Mouse (Mus musculus) embryonic facial prominence, embryonic 11.5 days (tissue): ENCODE results near the gene Ciita. TPM values are rescaled to one million over a fixed set of nuclear protein-coding genes. Genes with fewer than 3 reads are reported as not detected.

Source experiments
- ATAC-seq: fragments of 200-750 bp; cut with Nextera tagmentation; replicated peaks from 2 replicates; pipeline ENCODE4 v1.8.0; 2017; ENCODE audit warnings: low read depth; ENCODE audit not compliant: insufficient number of reproducible peaks, low FRiP score, low TSS enrichment
- DNase-seq: peaks from one replicate; pipeline ENCODE4 v3.0.0-alpha.2; 2015; ENCODE audit warnings: low spot score
- H3K27ac ChIP-seq: fragments of 300-500 bp; sonication (generic); replicated peaks from 2 replicates; pipeline ENCODE4 v1.5.1; 2014; ENCODE audit warnings: mild to moderate bottlenecking, low read depth, low read length, control low read depth
- H3K27me3 ChIP-seq: fragments of 300-500 bp; sonication (generic); 2 replicates; pipeline ENCODE4 v1.6.1; 2014; ENCODE audit warnings: mild to moderate bottlenecking, low read length, moderate library complexity, mixed read lengths; ENCODE audit not compliant: control insufficient read depth, insufficient read depth
- H3K36me3 ChIP-seq: fragments of 300-500 bp; sonication (generic); replicated peaks from 2 replicates; pipeline ENCODE4 v1.6.1; 2014; ENCODE audit warnings: low read depth, mild to moderate bottlenecking, low read length, moderate library complexity, mixed read lengths; ENCODE audit not compliant: control insufficient read depth, insufficient read depth
- H3K4me1 ChIP-seq: fragments of 300-500 bp; sonication (generic); 2 replicates; pipeline ENCODE4 v1.6.1; 2014; ENCODE audit warnings: low read length, mixed read lengths; ENCODE audit not compliant: control insufficient read depth, insufficient read depth
- H3K4me2 ChIP-seq: fragments of 300-500 bp; sonication (generic); 2 replicates; pipeline ENCODE4 v1.6.1; 2014; ENCODE audit warnings: low read depth, mild to moderate bottlenecking, control low read depth, low read length, moderate library complexity
- H3K4me3 ChIP-seq: fragments of 300-500 bp; sonication (generic); 2 replicates; pipeline ENCODE4 v1.5.1; 2014; ENCODE audit warnings: low read depth, low read length, control low read depth
- H3K9ac ChIP-seq: fragments of 300-500 bp; sonication (generic); replicated peaks from 2 replicates; pipeline ENCODE4 v1.6.1; 2014; ENCODE audit warnings: mild to moderate bottlenecking, control low read depth, low read length
- H3K9me3 ChIP-seq: fragments of 300-500 bp; sonication (generic); replicated peaks from 2 replicates; pipeline ENCODE4 v1.6.1; 2016; ENCODE audit warnings: mild to moderate bottlenecking, low read length, inconsistent platforms, mixed read lengths; ENCODE audit not compliant: control insufficient read depth
- WGBS: fragments of 180-500 bp; shearing (Covaris S2); extraction: QIAGEN DNeasy Blood & Tissue Kit; methylation state at CpG from one replicate; pipeline ENCODE4 v1.1.7; 2014; 5-methylcytosine and 5-hydroxymethylcytosine counted together
- polyA plus RNA-seq: library from polyadenylated mRNA; unstranded; fragments of >200 nt; fragmentation: Nextera tagmentation; extraction: Ambion mirVana; gene quantifications from 2 replicates; pipeline ENCODE4 v1.2.1, GENCODE M21; 2014

The Ciita gene
- 0.13 and 0.14 TPM in 2 replicates for polyA plus RNA-seq

- ATAC-seq (no peak), DNase-seq (no peak)
- Histone ChIP-seq H3K4me2 (no peak within 1 kb of the TSS), H3K27ac (no peak within 1 kb of the TSS), H3K4me1 (no peaks in the 10 kb centered on the region), H3K27me3 (no peaks in the 10 kb centered on the region), H3K4me3 (no peak within 1 kb of the TSS), H3K9me3 (no peaks in the 10 kb centered on the region), H3K36me3 (no peaks in the 10 kb centered on the region), H3K9ac (no peak within 1 kb of the TSS)
- 78% methylated on average over 5 of the region's 5 CpGs for WGBS
Measured at GRCm38 (mm10) chr16:10479857-10480256, at the start of gene Ciita. Gene Ciita, plus strand, starts transcription at chr16:10480059.

DNA sequence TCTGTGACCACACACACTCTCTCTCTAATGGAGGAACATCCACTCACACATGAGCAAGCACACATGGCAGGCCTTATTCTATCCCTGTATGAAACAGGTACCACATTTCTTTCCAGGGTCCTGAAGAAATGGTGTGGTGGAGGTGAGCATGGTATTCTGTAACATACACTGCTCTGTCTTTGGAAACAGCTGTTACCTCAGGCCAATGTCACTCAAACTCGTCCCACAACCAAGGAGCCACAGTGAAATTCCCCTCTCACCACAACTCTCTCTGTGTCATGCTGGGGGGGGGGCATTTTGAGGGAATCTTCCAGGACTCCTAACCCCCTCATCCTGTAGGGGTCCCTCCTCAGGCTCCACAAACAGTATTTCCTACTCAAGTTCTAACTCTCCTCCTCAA lies 47.9 kb upstream of the Ciita start:
- no peaks in the 10 kb centered on the region for H3K4me1 ChIP-seq
- H3K27me3 ChIP-seq, result no peaks in the 10 kb centered on the region
- no peak for DNase-seq
- no peak overlapping the region for H3K4me2 ChIP-seq
- ATAC-seq, result no peak
- no peaks in the 10 kb centered on the region for H3K9me3 ChIP-seq
- no peak overlapping the region for H3K4me3 ChIP-seq
- no peaks in the 10 kb centered on the region for H3K36me3 ChIP-seq
- H3K27ac ChIP-seq, result no peak overlapping the region
- 63% methylated on average over 1 of the region's 1 CpGs for WGBS
- H3K9ac ChIP-seq, result no peak overlapping the region

DNA sequence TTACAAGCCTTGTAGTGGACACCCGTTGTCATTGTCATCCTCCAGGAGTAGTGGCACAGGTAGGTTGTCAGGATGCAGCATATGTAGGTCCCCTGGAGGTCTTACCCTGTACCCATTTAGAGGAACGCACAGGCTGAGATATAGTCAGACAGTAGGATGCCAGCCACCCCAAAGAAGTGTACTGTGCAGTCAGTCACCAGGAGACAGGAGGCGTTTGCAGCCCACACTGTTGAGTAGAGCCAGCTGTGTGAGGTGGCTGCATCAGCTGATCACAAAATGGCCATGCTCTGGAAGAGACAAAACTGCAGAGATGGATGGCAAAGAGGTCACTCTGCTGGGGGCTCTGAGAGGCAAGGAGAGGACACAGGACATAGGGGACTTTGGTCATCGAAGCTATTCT lies 47.5 kb upstream of the Ciita start:
- Histone ChIP-seq H3K4me1 (no peaks in the 10 kb centered on the region), H3K4me3 (no peak overlapping the region), H3K9me3 (no peaks in the 10 kb centered on the region), H3K4me2 (no peak overlapping the region), H3K9ac (no peak overlapping the region), H3K27ac (no peak overlapping the region), H3K27me3 (no peaks in the 10 kb centered on the region), H3K36me3 (no peaks in the 10 kb centered on the region)
- 74% methylated on average over 4 of the region's 4 CpGs for WGBS
- DNase-seq (no peak), ATAC-seq (no peak)

DNA sequence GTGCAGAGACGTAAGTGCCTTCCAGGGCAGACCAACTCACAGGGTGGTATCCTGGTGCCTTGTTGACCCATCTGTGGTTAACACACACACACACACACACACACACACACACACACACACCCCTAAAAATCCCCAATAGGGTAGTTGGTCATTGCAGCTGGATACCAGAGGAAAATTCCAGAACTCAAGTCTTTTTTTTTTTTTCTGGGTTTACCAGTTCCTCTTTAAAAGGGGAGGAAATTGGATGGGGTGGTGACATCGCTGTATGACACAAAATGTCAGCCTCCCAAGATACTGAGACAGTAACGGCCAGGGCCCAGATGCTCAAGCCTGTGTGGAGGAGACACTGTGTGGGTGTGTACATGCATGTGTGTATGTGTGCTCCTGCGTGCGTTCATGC lies 46.5 kb upstream of the Ciita start:
- Histone ChIP-seq H3K36me3 (no peaks in the 10 kb centered on the region), H3K9ac (no peak overlapping the region), H3K27ac (no peak overlapping the region), H3K4me1 (no peaks in the 10 kb centered on the region), H3K4me3 (no peak overlapping the region), H3K4me2 (no peak overlapping the region), H3K27me3 (no peaks in the 10 kb centered on the region), H3K9me3 (no peaks in the 10 kb centered on the region)
- 97% methylated on average over 5 of the region's 5 CpGs for WGBS
- ATAC-seq (no peak), DNase-seq (no peak)

- ATAC-seq (no peak), DNase-seq (no peak)
- no peak overlapping the region for H3K27ac ChIP-seq
- H3K9me3 ChIP-seq, result no peaks in the 10 kb centered on the region
- no peaks in the 10 kb centered on the region for H3K36me3 ChIP-seq
- H3K9ac ChIP-seq, result no peak overlapping the region
- H3K4me2 ChIP-seq, result no peak overlapping the region
- no peaks in the 10 kb centered on the region for H3K4me1 ChIP-seq
- no peak overlapping the region for H3K4me3 ChIP-seq
- no peaks in the 10 kb centered on the region for H3K27me3 ChIP-seq
- WGBS, result 74% methylated on average over 6 of the region's 6 CpGs
Measured at GRCm38 (mm10) chr16:10436166-10436565, 43.7 kb upstream of the Ciita start.

DNA sequence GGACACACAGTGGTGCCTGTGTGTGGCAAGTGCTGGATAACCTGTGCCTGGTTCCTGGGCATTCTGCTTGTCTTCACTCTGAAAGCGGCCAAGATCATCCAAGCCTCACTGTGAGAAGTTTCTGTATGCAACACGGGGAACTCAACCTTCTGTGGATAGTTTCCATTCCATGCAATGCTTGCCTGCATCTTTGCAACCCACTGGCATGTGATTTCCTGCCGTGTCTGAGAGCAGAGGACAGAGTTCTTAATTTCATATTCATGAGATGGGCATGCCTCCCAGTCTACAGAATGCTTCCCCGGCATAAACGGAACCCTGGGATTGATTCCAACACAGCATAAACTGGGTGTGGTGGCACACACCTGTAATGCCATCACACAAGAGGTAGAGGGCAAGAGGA lies 41.8 kb upstream of the Ciita start:
- Histone ChIP-seq H3K27me3 (no peaks in the 10 kb centered on the region), H3K4me2 (no peak overlapping the region), H3K4me3 (no peak overlapping the region), H3K9ac (no peak overlapping the region), H3K36me3 (no peaks in the 10 kb centered on the region), H3K27ac (no peak overlapping the region), H3K4me1 (no peaks in the 10 kb centered on the region), H3K9me3 (no peaks in the 10 kb centered on the region)
- 87% methylated on average over 5 of the region's 5 CpGs for WGBS
- ATAC-seq (no peak), DNase-seq (no peak)

DNA sequence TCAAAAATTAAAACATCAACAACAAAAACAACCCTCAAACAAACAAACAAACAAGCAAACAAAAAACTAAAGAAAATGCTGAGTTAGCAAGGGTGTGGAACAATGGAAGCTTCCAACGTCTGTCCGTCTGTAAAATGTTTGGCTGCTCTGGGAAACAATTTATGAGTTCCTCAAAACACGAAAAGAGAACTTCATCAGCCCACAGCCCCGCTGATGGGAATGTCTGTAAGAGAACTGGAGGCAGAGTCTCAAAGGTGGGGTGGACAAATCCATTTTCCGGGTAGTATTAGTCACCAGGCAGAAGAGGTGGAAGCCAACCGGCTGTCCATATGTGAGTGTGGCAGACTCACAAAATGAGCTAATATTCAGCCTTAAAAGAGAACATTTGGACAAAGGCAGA lies 38.5 kb upstream of the Ciita start:
- no peaks in the 10 kb centered on the region for H3K36me3 ChIP-seq
- H3K9me3 ChIP-seq, result no peaks in the 10 kb centered on the region
- DNase-seq (no peak), ATAC-seq (no peak)
- no peak overlapping the region for H3K4me3 ChIP-seq
- no peak overlapping the region for H3K27ac ChIP-seq
- H3K27me3 ChIP-seq, result no peaks in the 10 kb centered on the region
- 86% methylated on average over 6 of the region's 6 CpGs for WGBS
- H3K4me1 ChIP-seq, result no peaks in the 10 kb centered on the region
- no peak overlapping the region for H3K9ac ChIP-seq
- no peak overlapping the region for H3K4me2 ChIP-seq

GRCm38 (mm10) chr16:10441761-10442160 lies 38.1 kb upstream of the Ciita start:
- H3K9me3 ChIP-seq, result no peaks in the 10 kb centered on the region
- H3K4me1 ChIP-seq, result no peaks in the 10 kb centered on the region
- no peak overlapping the region for H3K4me3 ChIP-seq
- H3K9ac ChIP-seq, result no peak overlapping the region
- H3K4me2 ChIP-seq, result no peak overlapping the region
- ATAC-seq (no peak), DNase-seq (no peak)
- 91% methylated on average over 4 of the region's 4 CpGs for WGBS
- no peak overlapping the region for H3K27ac ChIP-seq
- no peaks in the 10 kb centered on the region for H3K27me3 ChIP-seq
- H3K36me3 ChIP-seq, result no peaks in the 10 kb centered on the region
